Mouse (Mus musculus) stomach, postnatal 0 days (tissue): ENCODE data around the gene Oosp2. TPM values are rescaled to one million over a fixed set of nuclear protein-coding genes. Genes with fewer than 3 reads are reported as not detected.

Source experiments
- ATAC-seq: fragments of 200-750 bp; cut with Nextera tagmentation; 2 replicates; pipeline ENCODE4 v1.8.0; 2017; ENCODE audit not compliant: low FRiP score, low TSS enrichment
- DNase-seq: peaks from one replicate; pipeline ENCODE4 v3.0.0-alpha.2; 2016; ENCODE audit warnings: low spot score
- H3K27ac ChIP-seq: fragments of 300-500 bp; sonication (generic); replicated peaks from 2 replicates; pipeline ENCODE4 v1.5.1; 2014; ENCODE audit warnings: mild to moderate bottlenecking, control low read depth
- H3K27me3 ChIP-seq: fragments of 300-500 bp; sonication (generic); 2 replicates; pipeline ENCODE4 v1.6.1; 2014; ENCODE audit warnings: low read length; ENCODE audit not compliant: control insufficient read depth, insufficient read depth
- H3K36me3 ChIP-seq: fragments of 300-500 bp; sonication (generic); 2 replicates; pipeline ENCODE4 v1.6.1; 2014; ENCODE audit warnings: low read length, mixed read lengths; ENCODE audit not compliant: control insufficient read depth, insufficient read depth
- H3K4me1 ChIP-seq: fragments of 300-500 bp; sonication (generic); replicated peaks from 2 replicates; pipeline ENCODE4 v1.6.1; 2014; ENCODE audit warnings: antibody characterized with exemption; ENCODE audit not compliant: control insufficient read depth, insufficient read depth
- H3K4me2 ChIP-seq: fragments of 300-500 bp; sonication (generic); replicated peaks from 2 replicates; pipeline ENCODE4 v1.6.1; 2014; ENCODE audit warnings: low read depth, mild to moderate bottlenecking, control low read depth, moderate library complexity
- H3K4me3 ChIP-seq: fragments of 300-500 bp; sonication (generic); 2 replicates; pipeline ENCODE4 v1.5.1; 2014; ENCODE audit warnings: low read depth, low read length, control low read depth
- H3K9ac ChIP-seq: fragments of 300-500 bp; sonication (generic); 2 replicates; pipeline ENCODE4 v1.6.1; 2014; ENCODE audit warnings: mild to moderate bottlenecking, low read length, control low read depth, mixed read lengths
- H3K9me3 ChIP-seq: fragments of 300-500 bp; sonication (generic); 2 replicates; pipeline ENCODE4 v1.6.1; 2016; ENCODE audit warnings: low read length; ENCODE audit not compliant: control insufficient read depth
- CTCF ChIP-seq: IDR thresholded peaks from 2 replicates; pipeline ENCODE4 v1.5.1; 2016; ENCODE audit warnings: antibody characterized with exemption, low read depth, mild to moderate bottlenecking, moderate library complexity
- EP300 ChIP-seq: optimal IDR thresholded peaks from 2 replicates; pipeline ENCODE3; 2016; ENCODE audit warnings: antibody characterized with exemption
- WGBS: fragments of 180-500 bp; shearing (Covaris S2); extraction: QIAGEN DNeasy Blood & Tissue Kit; methylation state at CpG from one replicate; pipeline ENCODE4 v1.1.7; 2014; 5-methylcytosine and 5-hydroxymethylcytosine counted together
- polyA plus RNA-seq: library from polyadenylated mRNA; unstranded; fragments of >200 nt; fragmentation: Nextera tagmentation; extraction: Ambion mirVana; gene quantifications from 2 replicates; pipeline ENCODE4 v1.2.1, GENCODE M21; 2015

Oosp2 gene
- polyA plus RNA-seq, 1 experiment from 2014 or later, result not detected

DNA sequence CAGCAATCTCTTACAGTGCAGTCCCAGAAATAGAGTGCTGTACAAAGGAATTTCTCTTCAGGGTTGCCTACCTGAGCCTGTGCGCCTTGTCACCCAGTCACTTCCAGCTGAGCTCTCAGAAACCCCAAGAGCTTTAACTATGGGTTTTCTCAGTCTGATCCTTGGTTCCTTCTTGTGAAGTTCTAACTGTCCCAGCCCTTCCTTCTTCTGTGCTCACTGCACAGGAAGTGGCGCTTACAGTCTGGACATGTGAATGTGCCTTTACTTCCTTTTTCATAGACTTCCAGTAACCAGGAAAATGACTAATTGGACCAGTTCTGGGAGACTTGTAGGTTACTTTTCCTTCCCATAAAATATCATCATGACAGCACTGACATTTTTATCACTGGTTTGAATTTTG is 55.8 kb downstream of the Oosp2 start, which contains the start of gene Ms4a6d:
Gene Ms4a6d (minus strand): TSS at position 247 of the 400 bp plus-strand sequence.
- 89% methylated on average over 2 of the region's 2 CpGs for WGBS
- DNase-seq (no peak), ATAC-seq (no peak)
- TF ChIP-seq EP300, result no peak
- TF ChIP-seq CTCF, result no peak
- Histone ChIP-seq H3K4me2 (no peak within 1 kb of the TSS), H3K4me3 (no peak within 1 kb of the TSS), H3K36me3 (no peaks in the 10 kb centered on the region), H3K4me1 (no peaks in the 10 kb centered on the region), H3K27me3 (no peaks in the 10 kb centered on the region), H3K27ac (no peak within 1 kb of the TSS), H3K9ac (no peak within 1 kb of the TSS), H3K9me3 (no peaks in the 10 kb centered on the region)

DNA sequence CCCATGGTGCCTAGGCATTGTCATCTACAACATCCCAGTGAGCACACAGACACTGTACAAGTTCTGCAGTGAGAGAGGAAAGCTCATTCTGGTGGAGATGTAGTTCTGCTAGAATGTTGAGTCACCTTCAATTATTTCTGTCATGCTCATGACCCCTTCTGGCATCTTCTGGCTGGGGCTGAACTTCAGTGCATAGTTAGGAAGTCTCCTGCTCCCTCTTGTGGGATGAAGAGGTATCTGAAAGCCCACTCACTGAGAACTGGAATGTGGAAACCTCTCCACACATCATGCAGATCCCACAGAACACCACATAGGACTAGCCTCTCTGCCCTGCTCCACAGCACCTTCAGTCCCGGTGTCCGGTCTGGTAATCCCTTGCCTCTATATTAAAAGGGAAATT is 58.3 kb downstream of the Oosp2 start:
- no peak for ATAC-seq
- TF ChIP-seq CTCF (peak; percentile 88), EP300 (no peak)
- H3K9me3 ChIP-seq, result no peaks in the 10 kb centered on the region
- no peak overlapping the region for H3K27ac ChIP-seq
- no peaks in the 10 kb centered on the region for H3K36me3 ChIP-seq
- no peaks in the 10 kb centered on the region for H3K4me1 ChIP-seq
- no peaks in the 10 kb centered on the region for H3K27me3 ChIP-seq
- DNase-seq, result peak; percentile 21
- no peak overlapping the region for H3K9ac ChIP-seq
- H3K4me3 ChIP-seq, result no peak overlapping the region
- H3K4me2 ChIP-seq, result no peak overlapping the region
- 73% methylated on average over 2 of the region's 2 CpGs for WGBS

DNA sequence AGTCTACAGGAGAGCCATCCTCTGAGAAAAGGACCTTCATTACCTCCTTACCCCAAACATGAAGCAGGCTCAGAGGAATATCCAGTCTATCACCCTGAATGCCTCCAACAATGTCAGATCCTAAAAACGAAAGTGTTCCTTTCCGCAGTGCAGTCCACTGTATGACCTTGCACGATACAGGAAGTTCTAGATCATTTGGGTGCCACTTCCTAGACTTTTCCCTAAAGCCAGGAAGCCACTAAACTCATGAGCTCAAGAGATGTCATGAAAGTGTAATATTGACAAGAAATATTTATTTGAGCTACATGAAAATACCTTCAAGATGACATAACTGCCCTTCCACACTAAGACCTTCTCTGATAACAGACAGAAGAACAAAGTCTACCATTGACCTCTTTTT is 59.0 kb downstream of the Oosp2 start:
- Histone ChIP-seq H3K9ac (no peak overlapping the region), H3K27ac (no peak overlapping the region), H3K4me2 (no peak overlapping the region), H3K27me3 (no peaks in the 10 kb centered on the region), H3K4me1 (no peaks in the 10 kb centered on the region), H3K4me3 (no peak overlapping the region), H3K36me3 (no peaks in the 10 kb centered on the region), H3K9me3 (no peaks in the 10 kb centered on the region)
- DNase-seq, result no peak
- WGBS, result 88% methylated on average over 3 of the region's 3 CpGs
- no peak for ATAC-seq
- no peak for TF ChIP-seq EP300
- TF ChIP-seq CTCF, result no peak

Other genes with a start within 250 kb of the Oosp2 start
- 0.89 and 1.0 TPM in 2 replicates for gene Ms4a4b, start 217.0 kb downstream of the Oosp2 start, polyA plus RNA-seq
- gene Ms4a6c, start 191.2 kb downstream of the Oosp2 start, polyA plus RNA-seq, result 9.6 and 10.5 TPM in 2 replicates
- gene Gm8369, start 174.6 kb downstream of the Oosp2 start, polyA plus RNA-seq, result 0.16 and 0.19 TPM in 2 replicates
- gene Ms4a6b, start 144.0 kb downstream of the Oosp2 start, polyA plus RNA-seq, result 6.6 and 6.9 TPM in 2 replicates
- gene Ms4a4d, start 123.8 kb downstream of the Oosp2 start, polyA plus RNA-seq, result 8.6 and 9.1 TPM in 2 replicates
- 4.5 and 5.0 TPM in 2 replicates for gene Ms4a6d, start 55.7 kb downstream of the Oosp2 start, polyA plus RNA-seq
- gene Ms4a2, start 36.8 kb downstream of the Oosp2 start, polyA plus RNA-seq, result 0.16 and 0.24 TPM in 2 replicates
- 0.07 and 0.10 TPM in 2 replicates for gene Ms4a3, start 19.7 kb downstream of the Oosp2 start, polyA plus RNA-seq
- not detected in 2 replicates for gene Oosp1, start 30.6 kb upstream of the Oosp2 start, polyA plus RNA-seq
- not detected in 2 replicates for gene Oosp3, start 36.5 kb upstream of the Oosp2 start, polyA plus RNA-seq
- 161 and 172 TPM in 2 replicates for gene Gif, start 87.0 kb upstream of the Oosp2 start, polyA plus RNA-seq
- gene Mrpl16, start 109.8 kb upstream of the Oosp2 start, polyA plus RNA-seq, result 49.2 and 51.4 TPM in 2 replicates
- gene Stx3, start 158.8 kb upstream of the Oosp2 start, polyA plus RNA-seq, result 17.9 and 18.7 TPM in 2 replicates
- not detected in 2 replicates for gene Olfr1417, start 178.7 kb upstream of the Oosp2 start, polyA plus RNA-seq
- not detected in 2 replicates for gene Olfr1418, start 200.5 kb upstream of the Oosp2 start, polyA plus RNA-seq
- gene Olfr1419, start 214.5 kb upstream of the Oosp2 start, polyA plus RNA-seq, result not detected in 2 replicates
- 0.06 and 0.08 TPM in 2 replicates for gene Olfr1420, start 226.0 kb upstream of the Oosp2 start, polyA plus RNA-seq